Mouse (Mus musculus) embryonic facial prominence, embryonic 10.5 days (tissue): ENCODE data around the gene Pgrmc2. TPM values are rescaled to one million over a fixed set of nuclear protein-coding genes. Genes with fewer than 3 reads are reported as not detected.

ENCODE experiments used
- DNase-seq: peaks from one replicate; pipeline ENCODE4 v3.0.0-alpha.2; 2017; ENCODE audit warnings: low spot score
- H3K27ac ChIP-seq: fragments of 300-500 bp; sonication (generic); replicated peaks from 2 replicates; pipeline ENCODE4 v1.5.1; 2016; ENCODE audit warnings: mild to moderate bottlenecking
- H3K27me3 ChIP-seq: fragments of 300-500 bp; sonication (generic); replicated peaks from 2 replicates; pipeline ENCODE4 v1.6.1; 2016; ENCODE audit warnings: low read depth, mild to moderate bottlenecking; ENCODE audit not compliant: poor library complexity, severe bottlenecking
- H3K36me3 ChIP-seq: fragments of 300-500 bp; sonication (generic); replicated peaks from 2 replicates; pipeline ENCODE4 v1.6.1; 2016; ENCODE audit warnings: mild to moderate bottlenecking, moderate library complexity
- H3K4me1 ChIP-seq: fragments of 300-500 bp; sonication (generic); 2 replicates; pipeline ENCODE4 v1.6.1; 2016
- H3K4me3 ChIP-seq: fragments of 300-500 bp; sonication (generic); 2 replicates; pipeline ENCODE4 v1.5.1; 2016; ENCODE audit warnings: mild to moderate bottlenecking, moderate library complexity
- H3K9me3 ChIP-seq: fragments of 300-500 bp; sonication (generic); 2 replicates; pipeline ENCODE4 v1.6.1; 2016; ENCODE audit warnings: mild to moderate bottlenecking
- WGBS: fragments of 180-500 bp; shearing (Covaris S2); methylation state at CpG from one replicate; pipeline ENCODE4 v1.1.7; 2016; 5-methylcytosine and 5-hydroxymethylcytosine counted together
- polyA plus RNA-seq: library from polyadenylated mRNA; unstranded; fragments of >200 nt; fragmentation: Nextera tagmentation; extraction: Ambion mirVana; gene quantifications from 2 replicates; pipeline ENCODE4 v1.2.1, GENCODE M21; 2016

Gene Pgrmc2
- polyA plus RNA-seq, 1 experiment from 2014 or later = 31.7 TPM

- Histone ChIP-seq H3K36me3 (peaks cover 43% of the 10 kb centered on the region), H3K4me3 (no peak overlapping the region), H3K4me1 (no peaks in the 10 kb centered on the region), H3K27ac (no peak overlapping the region), H3K27me3 (no peaks in the 10 kb centered on the region), H3K9me3 (no peaks in the 10 kb centered on the region)
- DNase-seq = no peak
- WGBS = 94% methylated on average over 3 of the region's 3 CpGs
These were observed 20.8 kb downstream of the Pgrmc2 start for GRCm38 (mm10) chr3:41061831-41062565.

- peaks cover 18% of the 10 kb centered on the region for H3K36me3 ChIP-seq
- no peak overlapping the region for H3K4me3 ChIP-seq
- no peak overlapping the region for H3K27ac ChIP-seq
- WGBS = 91% methylated on average over 3 of the region's 3 CpGs
- DNase-seq = no peak
- H3K9me3 ChIP-seq = no peaks in the 10 kb centered on the region
- H3K4me1 ChIP-seq = no peaks in the 10 kb centered on the region
- no peaks in the 10 kb centered on the region for H3K27me3 ChIP-seq
These were observed 23.6 kb downstream of the Pgrmc2 start for GRCm38 (mm10) chr3:41059249-41059648.

GRCm38 (mm10) chr3:41058395-41058794 is 24.5 kb downstream of the Pgrmc2 start:
- no peaks in the 10 kb centered on the region for H3K9me3 ChIP-seq
- no peak overlapping the region for H3K4me3 ChIP-seq
- 93% methylated on average over 2 of the region's 2 CpGs for WGBS
- no peaks in the 10 kb centered on the region for H3K27me3 ChIP-seq
- H3K36me3 ChIP-seq = peaks cover 10% of the 10 kb centered on the region
- no peaks in the 10 kb centered on the region for H3K4me1 ChIP-seq
- H3K27ac ChIP-seq = no peak overlapping the region
- no peak for DNase-seq

- no peak overlapping the region for H3K27ac ChIP-seq
- H3K36me3 ChIP-seq = no peaks in the 10 kb centered on the region
- 90% methylated on average over 3 of the region's 3 CpGs for WGBS
- H3K27me3 ChIP-seq = no peaks in the 10 kb centered on the region
- no peaks in the 10 kb centered on the region for H3K4me1 ChIP-seq
- no peak for DNase-seq
- no peak overlapping the region for H3K4me3 ChIP-seq
- no peaks in the 10 kb centered on the region for H3K9me3 ChIP-seq
These were observed 29.5 kb downstream of the Pgrmc2 start for GRCm38 (mm10) chr3:41053334-41053733.

GRCm38 (mm10) chr3:41047838-41048237 is 35.0 kb downstream of the Pgrmc2 start:
- Histone ChIP-seq H3K4me1 (no peaks in the 10 kb centered on the region), H3K27ac (no peak overlapping the region), H3K36me3 (no peaks in the 10 kb centered on the region), H3K4me3 (no peak overlapping the region), H3K27me3 (no peaks in the 10 kb centered on the region), H3K9me3 (no peaks in the 10 kb centered on the region)
- 88% methylated on average over 6 of the region's 6 CpGs for WGBS
- DNase-seq = no peak

- Histone ChIP-seq H3K27ac (no peak overlapping the region), H3K4me1 (no peaks in the 10 kb centered on the region), H3K9me3 (no peaks in the 10 kb centered on the region), H3K4me3 (no peak overlapping the region), H3K36me3 (no peaks in the 10 kb centered on the region), H3K27me3 (no peaks in the 10 kb centered on the region)
- 74% methylated on average over 11 of the region's 11 CpGs for WGBS
- DNase-seq = no peak
These were observed 39.0 kb downstream of the Pgrmc2 start for GRCm38 (mm10) chr3:41043756-41044354.

- no peak overlapping the region for H3K4me3 ChIP-seq
- H3K27me3 ChIP-seq = no peaks in the 10 kb centered on the region
- no peaks in the 10 kb centered on the region for H3K9me3 ChIP-seq
- H3K36me3 ChIP-seq = no peaks in the 10 kb centered on the region
- 80% methylated on average over 4 of the region's 4 CpGs for WGBS
- H3K4me1 ChIP-seq = no peaks in the 10 kb centered on the region
- DNase-seq = peak; percentile 40
- no peak overlapping the region for H3K27ac ChIP-seq
These were observed 40.5 kb downstream of the Pgrmc2 start for GRCm38 (mm10) chr3:41042195-41042938.

- 69% methylated on average over 5 of the region's 5 CpGs for WGBS
- Histone ChIP-seq H3K4me3 (no peak overlapping the region), H3K27me3 (no peaks in the 10 kb centered on the region), H3K4me1 (no peaks in the 10 kb centered on the region), H3K9me3 (no peaks in the 10 kb centered on the region), H3K36me3 (no peaks in the 10 kb centered on the region), H3K27ac (no peak overlapping the region)
- no peak for DNase-seq
These were observed 41.6 kb downstream of the Pgrmc2 start for GRCm38 (mm10) chr3:41041241-41041640.

- Histone ChIP-seq H3K36me3 (no peaks in the 10 kb centered on the region), H3K27ac (no peak overlapping the region), H3K9me3 (no peaks in the 10 kb centered on the region), H3K27me3 (no peaks in the 10 kb centered on the region), H3K4me1 (no peaks in the 10 kb centered on the region), H3K4me3 (no peak overlapping the region)
- 69% methylated on average over 5 of the region's 5 CpGs for WGBS
- no peak for DNase-seq
These were observed 44.4 kb downstream of the Pgrmc2 start for GRCm38 (mm10) chr3:41038297-41038916.

GRCm38 (mm10) chr3:41031286-41032210 is 51.3 kb downstream of the Pgrmc2 start:
- Histone ChIP-seq H3K4me3 (no peak overlapping the region), H3K9me3 (no peaks in the 10 kb centered on the region), H3K27me3 (no peaks in the 10 kb centered on the region), H3K4me1 (no peaks in the 10 kb centered on the region), H3K27ac (no peak overlapping the region), H3K36me3 (no peaks in the 10 kb centered on the region)
- 85% methylated on average over 12 of the region's 12 CpGs for WGBS
- no peak for DNase-seq

GRCm38 (mm10) chr3:41030705-41031104 is 52.1 kb downstream of the Pgrmc2 start:
- WGBS = 88% methylated on average over 1 of the region's 1 CpGs
- Histone ChIP-seq H3K9me3 (no peaks in the 10 kb centered on the region), H3K4me1 (no peaks in the 10 kb centered on the region), H3K27ac (no peak overlapping the region), H3K27me3 (no peaks in the 10 kb centered on the region), H3K4me3 (no peak overlapping the region), H3K36me3 (no peaks in the 10 kb centered on the region)
- no peak for DNase-seq

- H3K36me3 ChIP-seq = no peaks in the 10 kb centered on the region
- WGBS = 71% methylated on average over 6 of the region's 6 CpGs
These were observed 60.9 kb downstream of the Pgrmc2 start for GRCm38 (mm10) chr3:41021980-41022379.

More at GRCm38 (mm10) chr3:41021980-41022379, 60.9 kb downstream of the Pgrmc2 start:
- Histone ChIP-seq H3K4me1 (no peaks in the 10 kb centered on the region), H3K4me3 (no peak overlapping the region), H3K27ac (no peak overlapping the region), H3K9me3 (no peaks in the 10 kb centered on the region), H3K27me3 (no peaks in the 10 kb centered on the region)
- no peak for DNase-seq
